Mouse (Mus musculus): ENCODE measurements at regions not wholly inside any gene's neighbourhood (a gene's known extent, or its start where the extent isn't known, plus 50 kb on each side); places are given as distances from the start of the nearest gene placed in this dataset.

- Histone ChIP-seq H3K9me3 (replicated peaks; ENCODE audit: control insufficient read depth, low read length) (no peaks in the 10 kb centered on the region), H3K4me3 (ENCODE audit: low read length) (no peak overlapping the region), H3K4me2 (ENCODE audit: low read depth, low read length) (no peak overlapping the region), H3K9ac (ENCODE audit: low read length) (no peak overlapping the region), H3K36me3 (ENCODE audit: control insufficient read depth, insufficient read depth) (no peaks in the 10 kb centered on the region), H3K4me1 (ENCODE audit: control insufficient read depth, insufficient read depth, low read length) (no peaks in the 10 kb centered on the region), H3K27me3 (ENCODE audit: control insufficient read depth, insufficient read depth, low read length) (no peaks in the 10 kb centered on the region), H3K27ac (ENCODE audit: low read length) (no peak overlapping the region)
- 67% methylated on average over 1 of the region's 1 CpGs for WGBS
- no peak for ATAC-seq (replicated peaks; ENCODE audit: extremely low read depth, insufficient read depth, low FRiP score)
These were observed 166.4 kb upstream of the Zmiz1 start for GRCm38 (mm10) chr14:25292557-25292956.

GRCm38 (mm10) chr14:25294226-25294625, 164.8 kb upstream of the Zmiz1 start:
- Histone ChIP-seq H3K4me3 (ENCODE audit: low read length) (no peak overlapping the region), H3K9ac (ENCODE audit: low read length) (no peak overlapping the region), H3K36me3 (ENCODE audit: control insufficient read depth, insufficient read depth) (no peaks in the 10 kb centered on the region), H3K4me2 (ENCODE audit: low read depth, low read length) (no peak overlapping the region), H3K27me3 (ENCODE audit: control insufficient read depth, insufficient read depth, low read length) (no peaks in the 10 kb centered on the region), H3K4me1 (ENCODE audit: control insufficient read depth, insufficient read depth, low read length) (no peaks in the 10 kb centered on the region), H3K9me3 (replicated peaks; ENCODE audit: control insufficient read depth, low read length) (no peaks in the 10 kb centered on the region), H3K27ac (ENCODE audit: low read length) (no peak overlapping the region)
- 83% methylated on average over 4 of the region's 4 CpGs for WGBS
- no peak for ATAC-seq (replicated peaks; ENCODE audit: extremely low read depth, insufficient read depth, low FRiP score)

GRCm38 (mm10) chr14:25295688-25296350, 163.2 kb upstream of the Zmiz1 start:
- Histone ChIP-seq H3K9me3 (replicated peaks; ENCODE audit: control insufficient read depth, low read length) (no peaks in the 10 kb centered on the region), H3K4me3 (ENCODE audit: low read length) (no peak overlapping the region), H3K27me3 (ENCODE audit: control insufficient read depth, insufficient read depth, low read length) (no peaks in the 10 kb centered on the region), H3K27ac (ENCODE audit: low read length) (no peak overlapping the region), H3K9ac (ENCODE audit: low read length) (no peak overlapping the region), H3K4me2 (ENCODE audit: low read depth, low read length) (no peak overlapping the region), H3K4me1 (ENCODE audit: control insufficient read depth, insufficient read depth, low read length) (no peaks in the 10 kb centered on the region), H3K36me3 (ENCODE audit: control insufficient read depth, insufficient read depth) (no peaks in the 10 kb centered on the region)
- ATAC-seq (replicated peaks; ENCODE audit: extremely low read depth, insufficient read depth, low FRiP score), result no peak
- WGBS, result 61% methylated on average over 5 of the region's 5 CpGs

- H3K27ac ChIP-seq (ENCODE audit: low read length), result no peak overlapping the region; the same call in 1 of the 2 replicates
- WGBS, result 89% methylated on average over 3 of the region's 3 CpGs
- ATAC-seq (replicated peaks; ENCODE audit: extremely low read depth, insufficient read depth, low FRiP score), result no peak
- no peak overlapping the region for H3K9ac ChIP-seq (ENCODE audit: low read length)
- no peak overlapping the region for H3K4me3 ChIP-seq (ENCODE audit: low read length)
- no peaks in the 10 kb centered on the region for H3K9me3 ChIP-seq (replicated peaks; ENCODE audit: control insufficient read depth, low read length)
- H3K27me3 ChIP-seq (ENCODE audit: control insufficient read depth, insufficient read depth, low read length), result no peaks in the 10 kb centered on the region
- peaks cover 11% of the 10 kb centered on the region for H3K4me1 ChIP-seq (ENCODE audit: control insufficient read depth, insufficient read depth, low read length)
- H3K4me2 ChIP-seq (ENCODE audit: low read depth, low read length), result no peak overlapping the region
- no peaks in the 10 kb centered on the region for H3K36me3 ChIP-seq (ENCODE audit: control insufficient read depth, insufficient read depth)
These were observed 159.3 kb upstream of the Zmiz1 start for GRCm38 (mm10) chr14:25299673-25300190.

GRCm38 (mm10) chr14:25301336-25302031, 157.5 kb upstream of the Zmiz1 start:
- Histone ChIP-seq H3K4me2 (ENCODE audit: low read depth, low read length) (no peak overlapping the region), H3K9ac (ENCODE audit: low read length) (no peak overlapping the region), H3K9me3 (replicated peaks; ENCODE audit: control insufficient read depth, low read length) (no peaks in the 10 kb centered on the region), H3K27ac (ENCODE audit: low read length) (no peak overlapping the region), H3K4me1 (ENCODE audit: control insufficient read depth, insufficient read depth, low read length) (peaks cover 15% of the 10 kb centered on the region), H3K4me3 (ENCODE audit: low read length) (no peak overlapping the region), H3K36me3 (ENCODE audit: control insufficient read depth, insufficient read depth) (no peaks in the 10 kb centered on the region), H3K27me3 (ENCODE audit: control insufficient read depth, insufficient read depth, low read length) (no peaks in the 10 kb centered on the region)
- no peak for ATAC-seq (replicated peaks; ENCODE audit: extremely low read depth, insufficient read depth, low FRiP score)
- 61% methylated on average over 9 of the region's 9 CpGs for WGBS

GRCm38 (mm10) chr14:25304391-25304851, 154.6 kb upstream of the Zmiz1 start:
- peak overlapping the region; percentile 22; the same call in 1 of the 2 replicates for H3K9ac ChIP-seq (ENCODE audit: low read length)
- no peaks in the 10 kb centered on the region for H3K27me3 ChIP-seq (ENCODE audit: control insufficient read depth, insufficient read depth, low read length)
- peak overlapping the region; percentile 10 for H3K27ac ChIP-seq (ENCODE audit: low read length)
- H3K4me3 ChIP-seq (ENCODE audit: low read length), result no peak overlapping the region
- peak; percentile 72 for ATAC-seq (replicated peaks; ENCODE audit: extremely low read depth, insufficient read depth, low FRiP score)
- H3K9me3 ChIP-seq (replicated peaks; ENCODE audit: control insufficient read depth, low read length), result no peaks in the 10 kb centered on the region
- WGBS, result 5% methylated on average over 9 of the region's 9 CpGs
- H3K4me1 ChIP-seq (ENCODE audit: control insufficient read depth, insufficient read depth, low read length), result peaks cover 17% of the 10 kb centered on the region
- no peaks in the 10 kb centered on the region for H3K36me3 ChIP-seq (ENCODE audit: control insufficient read depth, insufficient read depth)
- no peak overlapping the region; the same call in 1 of the 2 replicates for H3K4me2 ChIP-seq (ENCODE audit: low read depth, low read length)

GRCm38 (mm10) chr14:25306166-25306565, 152.8 kb upstream of the Zmiz1 start:
- Histone ChIP-seq H3K4me3 (ENCODE audit: low read length) (no peak overlapping the region), H3K27me3 (ENCODE audit: control insufficient read depth, insufficient read depth, low read length) (no peaks in the 10 kb centered on the region), H3K9ac (ENCODE audit: low read length) (no peak overlapping the region), H3K9me3 (replicated peaks; ENCODE audit: control insufficient read depth, low read length) (no peaks in the 10 kb centered on the region), H3K4me1 (ENCODE audit: control insufficient read depth, insufficient read depth, low read length) (peaks cover 28% of the 10 kb centered on the region), H3K4me2 (ENCODE audit: low read depth, low read length) (no peak overlapping the region), H3K36me3 (ENCODE audit: control insufficient read depth, insufficient read depth) (no peaks in the 10 kb centered on the region), H3K27ac (ENCODE audit: low read length) (no peak overlapping the region)
- ATAC-seq (replicated peaks; ENCODE audit: extremely low read depth, insufficient read depth, low FRiP score), result no peak
- 68% methylated on average over 7 of the region's 7 CpGs for WGBS

GRCm38 (mm10) chr14:25306961-25307654, 151.9 kb upstream of the Zmiz1 start:
- no peak overlapping the region for H3K4me3 ChIP-seq (ENCODE audit: low read length)
- no peaks in the 10 kb centered on the region for H3K36me3 ChIP-seq (ENCODE audit: control insufficient read depth, insufficient read depth)
- H3K4me1 ChIP-seq (ENCODE audit: control insufficient read depth, insufficient read depth, low read length), result peaks cover 36% of the 10 kb centered on the region
- H3K27me3 ChIP-seq (ENCODE audit: control insufficient read depth, insufficient read depth, low read length), result no peaks in the 10 kb centered on the region
- 79% methylated on average over 3 of the region's 3 CpGs for WGBS
- H3K9ac ChIP-seq (ENCODE audit: low read length), result no peak overlapping the region
- no peak overlapping the region for H3K4me2 ChIP-seq (ENCODE audit: low read depth, low read length)
- H3K27ac ChIP-seq (ENCODE audit: low read length), result no peak overlapping the region
- H3K9me3 ChIP-seq (replicated peaks; ENCODE audit: control insufficient read depth, low read length), result no peaks in the 10 kb centered on the region
- no peak for ATAC-seq (replicated peaks; ENCODE audit: extremely low read depth, insufficient read depth, low FRiP score)

- no peak overlapping the region for H3K27ac ChIP-seq (ENCODE audit: low read length)
- H3K27me3 ChIP-seq (ENCODE audit: control insufficient read depth, insufficient read depth, low read length), result no peaks in the 10 kb centered on the region
- no peak overlapping the region for H3K4me2 ChIP-seq (ENCODE audit: low read depth, low read length)
- no peak overlapping the region for H3K9ac ChIP-seq (ENCODE audit: low read length)
- no peak overlapping the region for H3K4me3 ChIP-seq (ENCODE audit: low read length)
- H3K4me1 ChIP-seq (ENCODE audit: control insufficient read depth, insufficient read depth, low read length), result peaks cover 41% of the 10 kb centered on the region
- no peak for ATAC-seq (replicated peaks; ENCODE audit: extremely low read depth, insufficient read depth, low FRiP score)
- no peaks in the 10 kb centered on the region for H3K9me3 ChIP-seq (replicated peaks; ENCODE audit: control insufficient read depth, low read length)
- 54% methylated on average over 3 of the region's 3 CpGs for WGBS
- H3K36me3 ChIP-seq (ENCODE audit: control insufficient read depth, insufficient read depth), result no peaks in the 10 kb centered on the region
These were observed 150.9 kb upstream of the Zmiz1 start for GRCm38 (mm10) chr14:25308051-25308450.

Measured in heart, embryonic 16.5 days (tissue).